Mouse (Mus musculus) lung, embryonic 16.5 days (tissue): Measurements from ENCODE around the gene Fam129c. TPM values are rescaled to one million over a fixed set of nuclear protein-coding genes. Genes with fewer than 3 reads are reported as not detected.

Source experiments
- ATAC-seq: fragments of 200-750 bp; cut with Nextera tagmentation; 2 replicates; pipeline ENCODE4 v1.8.0; 2017; ENCODE audit warnings: low read depth, mild to moderate bottlenecking, moderate library complexity
- H3K27ac ChIP-seq: fragments of 300-500 bp; sonication (generic); 2 replicates; pipeline ENCODE4 v1.5.1; 2014; ENCODE audit warnings: mild to moderate bottlenecking, control low read depth, low read length
- H3K27me3 ChIP-seq: fragments of 300-500 bp; sonication (generic); 2 replicates; pipeline ENCODE4 v1.6.1; 2014; ENCODE audit warnings: low read depth, low read length, mixed read lengths; ENCODE audit not compliant: control insufficient read depth, insufficient read depth
- H3K36me3 ChIP-seq: fragments of 300-500 bp; sonication (generic); 2 replicates; pipeline ENCODE4 v1.6.1; 2014; ENCODE audit warnings: low read length; ENCODE audit not compliant: control insufficient read depth, insufficient read depth
- H3K4me1 ChIP-seq: fragments of 300-500 bp; sonication (generic); replicated peaks from 2 replicates; pipeline ENCODE4 v1.6.1; 2014; ENCODE audit warnings: low read length, mixed read lengths; ENCODE audit not compliant: control insufficient read depth, insufficient read depth
- H3K4me2 ChIP-seq: fragments of 300-500 bp; sonication (generic); 2 replicates; pipeline ENCODE4 v1.6.1; 2014; ENCODE audit warnings: low read depth, low read length, control low read depth
- H3K4me3 ChIP-seq: fragments of 300-500 bp; sonication (generic); 2 replicates; pipeline ENCODE4 v1.5.1; 2014; ENCODE audit warnings: mild to moderate bottlenecking, low read length, control low read depth
- H3K9ac ChIP-seq: fragments of 300-500 bp; sonication (generic); 2 replicates; pipeline ENCODE4 v1.6.1; 2014; ENCODE audit warnings: low read length, control low read depth
- H3K9me3 ChIP-seq: fragments of 300-500 bp; sonication (generic); 2 replicates; pipeline ENCODE4 v1.6.1; 2016; ENCODE audit warnings: low read length; ENCODE audit not compliant: control insufficient read depth
- WGBS: fragments of 180-500 bp; shearing (Covaris S2); extraction: QIAGEN DNeasy Blood & Tissue Kit; methylation state at CpG from one replicate; pipeline ENCODE4 v1.1.7; 2014; 5-methylcytosine and 5-hydroxymethylcytosine counted together
- polyA plus RNA-seq: library from polyadenylated mRNA; unstranded; fragments of >200 nt; fragmentation: Nextera tagmentation; extraction: Ambion mirVana; gene quantifications from 2 replicates; pipeline ENCODE4 v1.2.1, GENCODE M21; 2015

The Fam129c gene
- polyA plus RNA-seq, 1 experiment from 2014 or later = 2.7 TPM

DNA sequence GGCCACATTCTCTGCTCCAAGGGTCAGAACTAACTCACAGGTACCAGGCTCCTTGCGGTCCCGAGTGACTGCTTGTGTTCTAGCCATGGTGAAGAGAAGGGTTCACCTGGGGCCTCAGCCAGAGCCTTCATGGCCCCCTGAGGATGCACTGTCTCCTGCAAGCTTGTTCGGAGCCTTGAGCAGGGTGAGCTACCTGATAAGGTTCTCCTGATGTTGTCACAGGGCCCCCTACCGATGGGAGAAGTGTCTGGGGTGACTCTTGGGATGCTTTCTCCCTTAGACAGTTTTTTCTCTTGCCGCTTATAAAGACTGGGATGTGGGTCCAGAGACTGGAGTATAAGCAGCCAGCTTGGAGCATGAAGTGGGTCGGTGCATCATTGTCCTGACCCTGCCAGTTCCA lies 1.1 kb upstream of the Fam129c start:
- Histone ChIP-seq H3K27ac (no peak overlapping the region), H3K4me2 (no peak overlapping the region)

DNA sequence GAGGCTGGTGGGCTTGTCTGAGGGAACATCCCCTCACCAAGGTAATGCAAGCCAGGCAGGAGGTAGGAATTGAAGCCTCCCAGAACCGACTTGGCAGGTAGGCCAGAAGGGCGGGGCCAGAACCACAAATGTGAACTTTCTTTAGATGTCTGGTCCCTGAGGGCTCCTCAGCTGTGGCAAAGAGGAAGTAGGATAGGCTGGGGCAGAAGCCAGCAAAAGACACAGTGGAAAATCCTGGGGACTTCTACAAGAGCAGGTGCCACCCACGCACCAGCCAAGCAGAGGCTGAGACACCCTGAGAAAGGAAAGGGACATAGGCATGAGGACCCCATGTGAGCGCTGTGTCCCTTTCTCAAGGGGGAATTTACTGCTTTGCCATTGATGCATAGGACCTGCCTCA lies 650 bp upstream of the Fam129c start:
- Histone ChIP-seq H3K4me3 (no peak overlapping the region), H3K9me3 (no peaks in the 10 kb centered on the region), H3K9ac (no peak overlapping the region), H3K4me1 (peaks cover 15% of the 10 kb centered on the region), H3K27ac (no peak overlapping the region), H3K4me2 (no peak overlapping the region), H3K36me3 (no peaks in the 10 kb centered on the region), H3K27me3 (peaks cover 9% of the 10 kb centered on the region; the same call in 1 of the 2 replicates)
- 75% methylated on average over 4 of the region's 4 CpGs for WGBS
- ATAC-seq = no peak

More for the DNA sequence above, 1.1 kb upstream of the Fam129c start:
- 52% methylated on average over 6 of the region's 6 CpGs for WGBS
- H3K9me3 ChIP-seq = no peaks in the 10 kb centered on the region
- no peaks in the 10 kb centered on the region for H3K36me3 ChIP-seq
- H3K4me1 ChIP-seq = peaks cover 15% of the 10 kb centered on the region
- no peak for ATAC-seq
- H3K4me3 ChIP-seq = no peak overlapping the region
- peaks cover 5% of the 10 kb centered on the region; the same call in 1 of the 2 replicates for H3K27me3 ChIP-seq
- no peak overlapping the region; the same call in 1 of the 2 replicates for H3K9ac ChIP-seq

DNA sequence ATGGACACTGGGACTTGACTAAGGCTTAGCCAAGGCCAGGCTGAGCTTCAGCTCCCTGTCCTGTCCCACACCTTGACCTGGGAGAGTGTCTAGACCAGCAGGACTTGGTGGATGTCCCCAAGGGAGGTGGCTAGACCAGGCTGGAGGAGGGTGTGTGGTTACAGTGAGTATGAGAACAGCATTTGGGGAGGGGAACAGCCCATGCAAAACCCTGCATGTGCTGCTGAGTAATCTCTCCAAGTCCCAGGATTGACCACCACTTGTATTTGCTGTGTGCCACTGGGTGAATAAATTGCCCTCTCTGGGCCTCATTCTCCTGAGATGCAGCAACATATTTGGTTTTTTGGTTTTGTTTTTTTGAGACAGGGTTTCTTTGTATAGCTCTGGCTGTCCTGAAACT lies 927 bp downstream of the Fam129c start:
- Histone ChIP-seq H3K36me3 (no peaks in the 10 kb centered on the region), H3K9ac (no peak overlapping the region), H3K27ac (no peak overlapping the region), H3K4me1 (peaks cover 21% of the 10 kb centered on the region), H3K9me3 (no peaks in the 10 kb centered on the region), H3K4me3 (no peak overlapping the region), H3K4me2 (no peak overlapping the region), H3K27me3 (peaks cover 19% of the 10 kb centered on the region)
- ATAC-seq = no peak

DNA sequence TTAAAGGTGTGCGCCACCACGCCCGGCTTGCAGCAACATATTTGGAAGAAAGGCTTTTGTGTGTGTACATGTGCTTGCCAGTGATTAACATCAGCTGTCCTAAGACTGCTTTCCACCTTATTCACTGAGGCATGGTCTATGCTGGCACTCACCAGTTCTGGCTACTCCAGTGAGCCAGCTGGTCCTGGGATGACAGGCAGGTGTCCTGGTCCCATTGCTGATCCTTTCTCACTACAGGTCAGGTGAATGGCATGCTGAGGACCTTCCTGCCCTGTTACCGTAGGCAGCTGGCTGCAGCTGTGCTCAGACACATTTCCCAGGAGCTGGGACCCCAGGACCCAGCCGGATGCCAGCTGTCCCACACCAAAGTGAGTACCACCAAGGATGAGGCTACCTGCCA lies 1.4 kb downstream of the Fam129c start:
- no peaks in the 10 kb centered on the region for H3K36me3 ChIP-seq
- no peaks in the 10 kb centered on the region for H3K9me3 ChIP-seq
- no peak overlapping the region for H3K9ac ChIP-seq
- 88% methylated on average over 5 of the region's 5 CpGs for WGBS
- H3K4me2 ChIP-seq = no peak overlapping the region
- peaks cover 20% of the 10 kb centered on the region for H3K4me1 ChIP-seq
- no peak overlapping the region for H3K4me3 ChIP-seq
- no peak for ATAC-seq
- H3K27ac ChIP-seq = no peak overlapping the region
- peaks cover 19% of the 10 kb centered on the region for H3K27me3 ChIP-seq

DNA sequence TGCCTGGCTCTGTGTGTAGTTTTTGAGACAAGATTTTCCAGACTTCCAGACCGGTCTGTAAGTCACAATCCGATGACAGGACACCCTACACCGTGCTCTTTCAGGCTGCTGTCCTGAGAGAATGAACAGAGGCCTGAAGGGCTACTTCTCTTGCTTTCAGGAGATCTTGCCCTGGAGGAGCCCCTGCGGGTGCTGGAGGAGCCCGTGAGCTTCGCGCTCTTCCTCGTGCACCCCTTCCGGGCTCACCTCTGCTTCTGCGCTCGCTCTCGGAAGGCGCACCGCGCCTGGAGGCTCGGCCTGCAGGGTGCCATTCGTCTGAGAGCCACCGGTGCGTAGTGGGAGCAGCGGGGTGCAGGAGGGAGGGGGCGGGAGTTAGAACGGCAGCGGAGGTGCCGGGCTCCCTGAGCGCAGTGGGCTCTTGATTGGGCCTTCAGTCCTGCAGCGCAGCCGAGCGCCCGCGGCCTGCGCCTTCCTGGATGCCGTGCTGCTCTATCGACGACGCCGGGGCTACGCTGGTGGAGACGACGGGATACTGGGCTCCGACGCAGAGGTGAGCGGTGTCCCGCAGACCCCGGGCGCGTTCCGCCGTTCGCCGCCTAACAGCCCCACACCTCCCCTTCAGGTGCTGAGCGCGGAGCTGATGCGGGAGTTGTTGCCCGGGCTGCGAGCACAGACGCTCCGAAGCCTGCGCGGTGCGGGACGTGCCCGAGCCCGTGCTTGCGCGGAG lies 4.7 kb downstream of the Fam129c start:
- peak; percentile 35 for ATAC-seq
- Histone ChIP-seq H3K4me1 (peaks cover 17% of the 10 kb centered on the region), H3K9me3 (no peaks in the 10 kb centered on the region), H3K9ac (peak overlapping the region; percentile 50), H3K27ac (no peak overlapping the region), H3K36me3 (no peaks in the 10 kb centered on the region), H3K4me3 (peak overlapping the region; percentile 37), H3K27me3 (peaks cover 19% of the 10 kb centered on the region), H3K4me2 (peak overlapping the region; percentile 63)
- whole genome bisulfite sequencing = 3% methylated on average over 65 of the region's 65 CpGs

DNA sequence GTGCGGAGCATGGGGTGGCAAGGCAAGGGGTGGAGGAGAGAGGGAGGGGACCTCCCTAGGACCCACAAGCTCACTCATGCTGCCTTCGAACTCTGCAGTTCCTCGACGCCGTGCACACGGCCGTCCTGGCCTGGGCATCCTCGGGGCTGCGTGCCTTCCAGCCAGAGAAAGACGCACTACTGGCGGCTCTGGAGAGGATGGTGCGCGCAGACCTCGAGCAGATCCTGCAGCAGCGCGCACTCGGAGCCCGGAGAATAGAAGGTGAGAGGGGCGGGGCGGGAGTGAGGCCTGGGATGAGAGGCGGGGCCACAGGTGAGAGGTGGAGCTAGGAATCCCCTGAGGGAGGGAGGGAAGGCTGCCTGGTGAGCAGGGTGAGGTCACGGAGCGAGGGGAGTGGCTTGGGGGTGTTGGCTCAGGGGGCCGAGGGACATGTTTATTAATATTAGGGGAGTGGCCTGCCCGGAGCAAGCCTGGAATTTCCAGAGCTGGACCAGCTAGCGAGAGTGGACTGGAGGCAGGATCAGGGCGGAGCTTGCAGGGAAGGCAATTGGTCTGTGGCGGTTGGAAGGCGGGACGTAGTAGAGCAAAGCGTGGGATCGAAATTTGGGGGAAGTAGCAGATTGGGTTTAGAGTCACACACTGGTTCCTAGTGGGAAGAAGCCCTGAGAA lies 5.4 kb downstream of the Fam129c start:
- 2% methylated on average over 32 of the region's 32 CpGs for WGBS

DNA sequence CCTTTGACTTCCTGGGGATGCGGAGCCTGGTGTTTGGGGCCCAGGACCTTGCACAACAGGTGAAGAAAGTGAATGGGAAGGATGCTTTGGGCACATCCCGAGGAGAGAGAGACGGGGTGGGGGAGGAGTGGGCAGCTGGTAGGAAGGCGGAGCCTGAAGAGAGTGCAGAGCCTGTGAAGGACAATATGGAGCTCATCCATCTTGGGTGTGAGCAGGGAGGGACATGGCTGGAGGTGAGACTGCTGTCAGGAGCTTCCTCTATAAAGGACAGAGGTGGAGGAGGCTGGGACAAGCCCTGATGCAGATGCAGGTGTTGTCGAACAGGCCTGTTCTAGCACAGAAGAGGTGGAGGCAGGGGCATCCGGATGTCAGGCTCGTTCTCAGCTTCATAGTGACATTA lies 6.6 kb downstream of the Fam129c start:
- no peak for ATAC-seq
- WGBS = 53% methylated on average over 7 of the region's 7 CpGs
- H3K27me3 ChIP-seq = peaks cover 19% of the 10 kb centered on the region

More for the DNA sequence above, 5.4 kb downstream of the Fam129c start:
- peak overlapping the region; percentile 37 for H3K4me3 ChIP-seq
- no peaks in the 10 kb centered on the region for H3K36me3 ChIP-seq
- H3K4me2 ChIP-seq = peak overlapping the region; percentile 63
- peak; percentile 93 for ATAC-seq
- peaks cover 17% of the 10 kb centered on the region for H3K4me1 ChIP-seq
- H3K27ac ChIP-seq = no peak overlapping the region
- H3K27me3 ChIP-seq = peaks cover 19% of the 10 kb centered on the region
- peak overlapping the region; percentile 50 for H3K9ac ChIP-seq
- no peaks in the 10 kb centered on the region for H3K9me3 ChIP-seq

DNA sequence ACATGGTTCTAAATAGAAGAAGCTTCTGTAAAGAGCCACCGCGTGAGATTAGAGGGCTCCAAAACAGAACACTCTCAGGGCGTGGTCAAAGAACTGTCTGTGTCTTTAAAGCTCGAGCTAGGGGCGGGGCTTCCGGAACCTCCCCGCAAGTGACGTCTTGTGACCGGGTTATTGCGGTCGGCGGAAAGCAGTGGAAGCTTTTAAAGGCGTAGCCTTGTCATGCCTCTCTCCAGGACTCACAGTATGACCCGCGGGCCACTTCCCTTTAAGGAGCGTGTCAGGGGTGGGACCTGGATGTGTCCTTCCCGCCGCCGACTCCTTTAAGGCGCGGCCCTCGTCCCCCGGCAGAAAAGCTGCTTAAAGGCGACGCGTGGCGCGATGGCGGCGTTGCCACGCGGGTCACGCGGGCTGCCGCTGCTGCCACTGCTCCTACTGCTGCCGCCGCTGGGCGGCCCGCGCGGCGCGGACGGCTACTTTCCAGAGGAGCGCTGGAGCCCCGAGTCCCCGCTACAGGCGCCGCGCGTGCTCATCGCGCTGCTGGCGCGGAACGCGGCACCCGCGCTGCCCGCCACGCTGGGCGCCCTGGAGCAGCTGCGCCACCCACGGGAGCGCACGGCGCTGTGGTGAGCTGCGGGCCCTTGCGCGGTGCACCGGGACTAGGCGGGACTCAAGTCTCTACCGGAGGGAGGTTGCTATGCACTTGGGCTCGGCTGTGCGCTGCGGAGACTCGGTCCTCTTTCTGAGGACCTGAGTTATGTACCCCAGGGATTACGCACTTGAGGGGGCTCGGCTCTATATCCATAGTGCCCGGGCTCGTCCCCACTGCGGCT lies 13.6 kb downstream of the Fam129c start, which contains the start of gene Colgalt1:
Gene Colgalt1 (plus strand): TSS at position 177 of the 830 bp plus-strand sequence.
- H3K4me3 ChIP-seq = peak within 1 kb of the TSS; percentile 85
- H3K9me3 ChIP-seq = no peaks in the 10 kb centered on the region
- peak within 1 kb of the TSS; percentile 88 for H3K9ac ChIP-seq
- H3K27ac ChIP-seq = peak within 1 kb of the TSS; percentile 84
- peaks cover 12% of the 10 kb centered on the region for H3K4me1 ChIP-seq
- WGBS = under 1% methylated on average over 81 of the region's 82 CpGs
- ATAC-seq = peak; percentile 99
- peaks cover 8% of the 10 kb centered on the region; the same call in 1 of the 2 replicates for H3K36me3 ChIP-seq
- no peaks in the 10 kb centered on the region for H3K27me3 ChIP-seq
- H3K4me2 ChIP-seq = peak within 1 kb of the TSS; percentile 65

More for the DNA sequence above, 6.6 kb downstream of the Fam129c start:
- no peak overlapping the region for H3K4me3 ChIP-seq
- no peak overlapping the region for H3K9ac ChIP-seq
- no peaks in the 10 kb centered on the region for H3K9me3 ChIP-seq
- H3K4me2 ChIP-seq = no peak overlapping the region
- no peaks in the 10 kb centered on the region for H3K36me3 ChIP-seq
- no peak overlapping the region for H3K27ac ChIP-seq
- peaks cover 17% of the 10 kb centered on the region for H3K4me1 ChIP-seq

DNA sequence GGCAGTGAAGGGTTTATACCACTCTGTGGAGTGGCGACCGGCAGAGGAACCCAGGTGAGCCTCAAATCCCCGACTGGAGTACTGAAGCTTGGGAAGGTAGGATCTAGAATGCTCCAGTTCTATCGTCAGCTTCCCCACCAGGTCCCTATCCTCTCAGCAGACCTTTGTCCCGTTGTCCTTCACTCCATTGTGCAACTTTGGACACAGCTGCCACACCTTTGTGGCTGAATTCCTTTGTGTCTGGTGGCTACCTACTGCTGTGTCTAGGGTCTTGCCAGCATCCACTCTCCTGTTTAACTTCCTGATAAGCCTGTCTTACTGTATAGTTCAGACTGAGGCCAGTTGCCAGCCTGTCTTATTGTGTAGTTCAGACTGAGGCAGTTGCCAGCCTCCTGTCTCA lies 14.7 kb downstream of the Fam129c start:
- Histone ChIP-seq H3K4me2 (peak overlapping the region; percentile 65), H3K9ac (peak overlapping the region; percentile 88), H3K36me3 (peaks cover 10% of the 10 kb centered on the region; the same call in 1 of the 2 replicates), H3K9me3 (no peaks in the 10 kb centered on the region), H3K27ac (no peak overlapping the region), H3K4me1 (peaks cover 12% of the 10 kb centered on the region), H3K4me3 (peak overlapping the region; percentile 85), H3K27me3 (no peaks in the 10 kb centered on the region)
- WGBS = 25% methylated on average over 5 of the region's 5 CpGs
- no peak for ATAC-seq
